Mouse (Mus musculus): Measurements from ENCODE around the gene Rtkn2.

The Rtkn2 gene

GRCm38 (mm10) chr10:67996171-67996570, 16.8 kb downstream of the Rtkn2 start:
- DNase-seq (ENCODE audit: low read depth): no peak

- DNase-seq (ENCODE audit: low read depth): no peak
These were observed 18.8 kb downstream of the Rtkn2 start for GRCm38 (mm10) chr10:67998116-67998635.

- DNase-seq (ENCODE audit: low read depth): no peak
These were observed 19.8 kb downstream of the Rtkn2 start for GRCm38 (mm10) chr10:67999170-67999569.

GRCm38 (mm10) chr10:68001456-68001855, 22.1 kb downstream of the Rtkn2 start:
- DNase-seq (ENCODE audit: low read depth): no peak

GRCm38 (mm10) chr10:68003651-68004422, 24.5 kb downstream of the Rtkn2 start:
- no peak for DNase-seq (ENCODE audit: low read depth)

GRCm38 (mm10) chr10:68005404-68005803, 26.0 kb downstream of the Rtkn2 start:
- DNase-seq (ENCODE audit: low read depth): no peak

- no peak for DNase-seq (ENCODE audit: low read depth)
These were observed 27.1 kb downstream of the Rtkn2 start for GRCm38 (mm10) chr10:68006491-68006890.

- no peak for DNase-seq (ENCODE audit: low read depth)
These were observed 27.7 kb downstream of the Rtkn2 start for GRCm38 (mm10) chr10:68007103-68007502.

- DNase-seq (ENCODE audit: low read depth): no peak
These were observed 29.0 kb downstream of the Rtkn2 start for GRCm38 (mm10) chr10:68008198-68008955.

- DNase-seq (ENCODE audit: low read depth): no peak
These were observed 29.9 kb downstream of the Rtkn2 start for GRCm38 (mm10) chr10:68009301-68009700.

GRCm38 (mm10) chr10:68009867-68010266, 30.5 kb downstream of the Rtkn2 start:
- no peak for DNase-seq (ENCODE audit: low read depth)

- no peak for DNase-seq (ENCODE audit: low read depth)
These were observed 33.8 kb downstream of the Rtkn2 start for GRCm38 (mm10) chr10:68013137-68013536.

- no peak for DNase-seq (ENCODE audit: low read depth)
These were observed 41.4 kb downstream of the Rtkn2 start for GRCm38 (mm10) chr10:68020755-68021154.

GRCm38 (mm10) chr10:68025660-68026059, 46.3 kb downstream of the Rtkn2 start:
- DNase-seq (ENCODE audit: low read depth): no peak

- no peak for DNase-seq (ENCODE audit: low read depth)
These were observed 49.1 kb downstream of the Rtkn2 start for GRCm38 (mm10) chr10:68028327-68029080.

GRCm38 (mm10) chr10:68029081-68029626, 49.8 kb downstream of the Rtkn2 start:
- DNase-seq (ENCODE audit: low read depth): no peak

- no peak for DNase-seq (ENCODE audit: low read depth)
These were observed 50.7 kb downstream of the Rtkn2 start for GRCm38 (mm10) chr10:68030027-68030426.

- no peak for DNase-seq (ENCODE audit: low read depth)
These were observed 56.5 kb downstream of the Rtkn2 start for GRCm38 (mm10) chr10:68035707-68036367.

GRCm38 (mm10) chr10:68036368-68036980, 57.1 kb downstream of the Rtkn2 start:
- no peak for DNase-seq (ENCODE audit: low read depth)

- DNase-seq (ENCODE audit: low read depth): no peak
These were observed 59.7 kb downstream of the Rtkn2 start for GRCm38 (mm10) chr10:68038997-68039624.
